Mouse (Mus musculus) spleen, embryonic (tissue): ENCODE data around the gene Cptp.

Experiments
- CTCF ChIA-PET: fragments of 350-600 bp; sonication (Branson Sonifier 250); formaldehyde crosslinking; loops from one replicate; lab custom pipeline; 2022; lab: Charles Lee

Gene Cptp

GRCm38 (mm10) chr4:155869317-155870033 is at the start of gene Cptp, which contains the start of gene Ints11:
Gene Cptp, minus strand, starts transcription at chr4:155869440.
Gene Ints11, plus strand, starts transcription at chr4:155869546.
- CTCF ChIA-PET = no interaction called here

DNA sequence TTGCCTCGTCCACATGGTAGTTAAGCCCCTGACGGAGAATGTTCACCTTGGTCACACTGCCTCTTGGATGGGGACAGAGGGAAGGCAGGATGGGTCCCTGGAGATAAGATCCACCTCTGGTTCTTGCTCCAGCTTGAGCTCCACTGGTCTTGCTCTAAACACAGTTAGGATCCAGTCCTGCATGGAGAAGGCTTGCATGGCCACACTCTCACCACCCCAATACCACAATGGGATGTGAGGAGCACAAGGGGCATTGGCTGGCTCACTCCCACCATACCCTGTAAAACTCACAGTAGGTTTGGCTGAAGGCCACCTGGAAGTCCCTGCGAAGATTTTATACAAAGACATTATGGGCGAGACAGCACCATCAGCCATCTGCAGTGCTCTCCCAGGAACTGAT is 39.5 kb upstream of the Cptp start:
- CTCF ChIA-PET = no interaction called here

GRCm38 (mm10) chr4:155908281-155908680 is 39.0 kb upstream of the Cptp start:
- CTCF ChIA-PET = no interaction called here

- CTCF ChIA-PET = no interaction called here
These were observed 37.8 kb upstream of the Cptp start for GRCm38 (mm10) chr4:155907003-155907402.

DNA sequence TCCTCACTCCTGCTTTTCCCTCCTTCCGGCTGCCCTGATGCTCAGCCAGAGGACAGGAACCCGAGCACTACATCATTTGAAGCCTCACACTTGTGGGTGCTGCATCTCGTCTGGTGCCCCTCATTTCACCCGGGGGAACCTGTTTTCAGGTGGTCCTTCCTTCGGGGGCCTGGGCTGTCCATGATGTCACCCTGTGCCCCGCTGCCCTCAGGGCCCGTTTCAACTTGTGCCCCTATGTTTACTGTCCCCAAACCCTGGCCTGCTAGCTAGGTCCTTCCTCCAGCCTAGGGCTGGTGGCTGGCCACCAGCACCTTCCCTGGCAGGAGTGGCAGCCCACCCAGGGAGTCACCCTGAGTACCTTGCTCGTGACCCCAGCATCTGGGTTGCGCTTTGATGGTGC is 36.9 kb upstream of the Cptp start:
- CTCF ChIA-PET = no interaction called here

DNA sequence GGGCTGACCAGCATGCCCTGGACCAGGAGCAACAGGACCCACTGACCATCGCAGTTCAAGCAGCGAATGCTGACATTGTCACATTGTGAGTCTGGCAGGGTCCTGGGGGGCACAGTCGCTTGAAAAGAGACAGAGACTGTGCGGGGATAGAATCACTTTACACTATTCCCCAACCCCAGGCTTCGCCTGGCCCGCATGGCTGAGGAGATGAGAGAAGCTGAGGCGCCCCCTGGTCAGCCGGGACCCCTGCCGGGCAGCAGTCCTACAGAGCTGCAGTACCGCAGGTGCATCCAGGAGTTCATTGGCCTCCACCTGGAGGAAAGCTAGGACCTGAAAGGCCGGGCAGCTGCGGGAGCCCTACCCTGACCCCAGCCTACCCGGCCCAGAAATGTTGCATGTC is 36.4 kb upstream of the Cptp start:
- CTCF ChIA-PET = no interaction called here

DNA sequence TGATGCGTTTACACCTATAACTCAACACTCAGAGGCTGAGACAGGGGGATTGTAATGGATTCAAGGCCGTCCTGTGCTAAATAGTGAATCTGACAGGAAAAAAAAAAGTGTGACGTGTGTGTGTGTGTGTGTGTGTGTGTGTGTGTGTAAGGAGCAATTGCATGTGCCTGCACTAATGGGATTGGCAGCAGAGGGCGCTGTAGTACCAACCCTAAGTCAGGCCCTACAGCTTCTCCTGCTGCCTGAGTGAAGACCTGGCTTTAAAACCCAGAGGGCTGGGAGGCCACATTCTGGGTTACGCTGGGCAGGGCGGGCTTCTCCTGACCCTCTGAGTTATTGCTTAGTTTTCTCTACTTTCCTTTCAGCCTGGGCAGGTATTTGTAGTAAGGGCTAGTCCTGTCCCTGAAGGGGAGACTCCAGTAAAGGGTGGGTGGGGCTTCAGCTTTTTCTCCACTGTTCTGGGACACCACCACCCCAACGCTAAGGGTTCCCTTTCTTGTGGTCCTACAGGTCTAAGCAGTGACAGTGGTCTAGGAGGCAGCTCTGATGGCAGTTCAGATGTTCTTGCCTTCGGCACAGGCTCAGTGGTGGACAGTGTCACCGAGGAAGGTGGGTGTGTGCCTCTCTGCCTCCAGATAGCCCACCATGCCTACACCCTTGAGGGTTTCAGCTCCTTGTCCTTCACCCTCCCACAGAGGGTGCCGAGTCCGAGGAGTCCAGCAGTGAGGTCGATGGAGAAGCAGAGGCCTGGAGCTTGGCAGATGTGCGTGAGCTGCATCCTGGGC is 35.3 kb upstream of the Cptp start:
- CTCF ChIA-PET = interaction anchor here (0.5 kb wide), 1 partner anchor 49 kb away, joined by 4 read pairs; no protein-coding TSS in a partner anchor

DNA sequence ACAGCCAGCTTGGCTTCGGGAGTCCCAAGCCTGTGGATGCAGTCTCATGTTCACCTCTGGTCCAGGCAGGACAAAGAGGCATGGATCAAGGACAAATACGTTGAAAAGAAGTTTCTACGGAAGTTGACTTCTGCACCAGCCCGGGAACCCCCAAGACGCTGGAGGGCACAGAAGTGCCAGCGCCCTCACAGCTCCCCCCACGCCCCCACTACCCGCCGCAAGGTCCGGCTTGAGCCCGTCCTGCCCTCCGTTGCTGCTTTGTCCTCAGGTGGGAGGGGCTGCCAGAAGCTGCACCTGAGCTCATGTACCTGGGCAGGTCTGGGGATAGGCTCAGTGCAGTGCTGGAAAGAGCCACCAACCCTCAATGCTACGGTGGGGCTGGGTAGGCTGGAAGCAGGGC is 34.0 kb upstream of the Cptp start:
- CTCF ChIA-PET = no interaction called here

- CTCF ChIA-PET = no interaction called here
These were observed 32.0 kb upstream of the Cptp start for GRCm38 (mm10) chr4:155901205-155901604.

GRCm38 (mm10) chr4:155899355-155899754 is 30.1 kb upstream of the Cptp start:
- CTCF ChIA-PET = no interaction called here

DNA sequence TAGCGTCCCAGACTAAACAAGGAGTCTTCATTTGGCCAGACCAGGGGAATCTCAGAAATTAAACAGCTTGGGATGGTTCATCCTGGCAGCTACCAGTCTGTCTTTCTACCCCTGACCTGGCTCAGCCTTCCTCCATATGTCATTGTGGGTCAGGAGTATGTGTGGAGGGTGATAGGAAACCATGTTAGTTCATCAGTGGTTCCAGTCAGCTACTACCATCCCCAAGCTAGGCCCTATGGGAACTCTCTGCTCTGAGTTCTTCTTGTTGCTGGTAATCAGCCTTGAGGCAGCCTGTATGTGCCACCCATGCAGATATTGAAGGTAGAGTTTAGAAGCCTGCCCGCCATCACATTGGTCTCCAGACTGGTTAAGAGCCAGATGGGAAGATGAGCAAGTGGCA is 29.1 kb upstream of the Cptp start:
- CTCF ChIA-PET = no interaction called here

DNA sequence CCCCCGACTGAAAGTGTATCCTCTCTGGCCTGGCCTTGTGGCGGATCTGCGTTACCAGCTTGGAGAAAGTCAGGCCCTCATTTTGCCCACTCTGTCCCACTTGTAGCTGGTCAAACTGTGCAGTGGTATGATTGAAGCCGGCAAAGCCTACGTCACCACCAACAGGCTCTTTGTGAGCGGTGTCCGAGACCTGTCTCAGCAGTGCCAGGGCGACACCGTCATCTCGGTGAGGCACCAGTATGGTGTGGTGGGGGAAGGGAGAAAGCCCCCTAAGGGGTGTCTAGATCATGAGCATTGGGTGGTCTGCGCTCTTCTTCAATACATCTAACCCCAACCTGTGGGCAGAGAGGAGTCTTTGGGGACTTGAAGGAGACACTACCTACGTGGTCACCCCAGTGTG is 27.2 kb upstream of the Cptp start:
- CTCF ChIA-PET = no interaction called here

GRCm38 (mm10) chr4:155895826-155896225 is 26.6 kb upstream of the Cptp start:
- CTCF ChIA-PET = no interaction called here

DNA sequence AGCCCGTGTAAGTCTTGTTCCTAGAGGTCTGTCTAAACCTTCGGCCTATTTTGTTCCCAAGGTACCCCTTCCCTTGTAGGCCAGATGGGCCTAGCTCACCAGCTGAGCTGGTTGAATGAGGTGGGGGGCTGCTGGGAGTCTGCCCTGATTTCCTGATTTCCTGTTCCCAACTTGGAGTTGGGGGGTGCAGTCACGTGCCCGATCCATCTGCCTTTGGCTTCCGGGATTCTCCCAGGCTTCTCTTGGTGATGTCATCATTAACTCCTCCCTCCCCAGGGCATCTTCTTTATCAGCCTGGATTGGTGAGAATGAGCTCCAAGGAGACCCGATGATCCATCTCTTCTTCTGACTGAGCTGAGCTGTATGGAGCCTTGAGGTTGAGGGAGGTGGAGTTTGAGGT is 26.0 kb upstream of the Cptp start:
- CTCF ChIA-PET = interaction anchor here (0.6 kb wide), 1 partner anchor 75 kb away, joined by 4 read pairs; no protein-coding TSS in a partner anchor

- CTCF ChIA-PET = interaction anchor here (0.6 kb wide), 1 partner anchor 74 kb away, joined by 4 read pairs; no protein-coding TSS in a partner anchor
These were observed 25.2 kb upstream of the Cptp start for GRCm38 (mm10) chr4:155894311-155894881.

DNA sequence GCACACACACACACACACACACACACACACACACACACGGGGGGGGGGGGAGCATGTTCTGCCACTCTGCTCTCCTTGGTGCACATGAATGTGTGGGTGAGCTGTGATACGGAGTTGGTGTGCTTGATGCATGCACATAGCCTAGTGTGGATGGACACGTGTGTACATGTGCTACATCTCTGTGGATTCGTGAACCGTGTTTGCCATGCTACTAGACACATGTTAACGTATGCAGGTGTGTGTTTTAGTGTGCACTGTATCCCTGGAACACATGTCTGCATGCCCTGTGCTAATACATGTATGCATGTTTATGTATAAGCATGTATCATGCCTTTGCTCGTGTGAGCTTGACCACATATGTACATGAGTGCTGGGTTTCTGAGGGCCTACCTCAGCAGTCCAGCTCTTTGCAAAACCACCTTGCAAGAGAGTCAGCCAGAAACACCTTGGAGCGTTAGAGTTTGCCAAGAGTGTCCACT is 24.0 kb upstream of the Cptp start:
- CTCF ChIA-PET = no interaction called here

DNA sequence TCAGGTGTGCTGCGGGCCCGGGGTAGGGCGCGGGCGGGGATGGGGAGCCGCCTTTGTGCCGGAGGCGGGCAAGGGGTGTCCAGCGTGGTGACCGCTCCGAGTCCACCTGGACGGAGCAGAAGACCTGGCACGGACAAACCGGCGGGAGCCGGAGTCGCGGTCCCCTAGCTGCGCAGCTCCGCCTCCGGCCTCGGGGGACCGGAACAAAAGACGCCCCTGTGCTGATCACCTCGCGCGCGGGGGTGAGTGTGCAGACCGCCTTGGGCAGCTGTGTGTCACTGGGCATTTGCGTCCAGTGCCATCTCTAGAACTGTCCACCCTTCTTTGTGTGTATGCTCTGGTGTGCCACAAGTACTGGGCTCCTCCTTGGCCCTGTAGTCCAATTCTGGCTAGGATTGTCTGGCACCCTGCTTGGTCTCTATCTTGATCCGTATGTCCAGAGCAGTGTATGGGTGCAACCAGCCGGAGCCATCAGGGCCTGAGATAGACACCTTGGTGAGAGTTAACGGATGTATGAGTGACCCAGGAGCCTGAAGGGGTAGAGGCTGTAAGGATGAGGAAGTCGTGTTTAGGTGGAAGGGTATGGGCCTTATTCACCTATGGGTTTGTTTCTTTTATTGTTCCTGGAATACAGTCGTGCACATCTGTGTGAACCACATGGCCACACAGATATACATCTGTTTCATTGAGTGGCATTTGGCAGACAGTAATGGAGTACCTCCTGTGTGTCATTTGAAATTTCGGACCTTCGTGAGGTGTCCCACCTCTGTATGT is 23.4 kb upstream of the Cptp start:
- CTCF ChIA-PET = no interaction called here

DNA sequence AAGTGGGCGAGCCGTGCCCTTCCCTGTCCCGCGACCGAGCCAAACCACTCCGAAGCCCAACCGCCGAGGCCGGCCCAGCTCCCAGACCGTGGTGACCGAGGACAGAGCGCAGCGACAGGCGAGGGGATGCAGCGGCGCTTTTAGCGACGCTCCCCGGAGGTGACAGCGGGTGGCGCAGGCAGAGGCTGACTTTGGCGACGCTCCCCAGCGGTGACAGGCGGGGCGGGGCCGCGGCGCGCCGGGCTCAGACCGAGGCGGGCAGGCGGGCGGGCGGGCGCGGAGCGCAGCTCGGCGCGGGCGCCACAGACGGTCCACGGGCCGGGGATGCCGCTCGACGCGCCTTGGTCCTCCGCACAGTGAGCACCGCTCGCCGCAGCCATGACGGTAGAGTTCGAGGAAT is 22.8 kb upstream of the Cptp start:
- CTCF ChIA-PET = no interaction called here

GRCm38 (mm10) chr4:155891551-155892001 is 22.3 kb upstream of the Cptp start, which contains the start of the genes Pusl1 and Acap3:
Gene Pusl1, minus strand, starts transcription at chr4:155891781.
Gene Acap3, plus strand, starts transcription at chr4:155891822.
- CTCF ChIA-PET = no interaction called here

DNA sequence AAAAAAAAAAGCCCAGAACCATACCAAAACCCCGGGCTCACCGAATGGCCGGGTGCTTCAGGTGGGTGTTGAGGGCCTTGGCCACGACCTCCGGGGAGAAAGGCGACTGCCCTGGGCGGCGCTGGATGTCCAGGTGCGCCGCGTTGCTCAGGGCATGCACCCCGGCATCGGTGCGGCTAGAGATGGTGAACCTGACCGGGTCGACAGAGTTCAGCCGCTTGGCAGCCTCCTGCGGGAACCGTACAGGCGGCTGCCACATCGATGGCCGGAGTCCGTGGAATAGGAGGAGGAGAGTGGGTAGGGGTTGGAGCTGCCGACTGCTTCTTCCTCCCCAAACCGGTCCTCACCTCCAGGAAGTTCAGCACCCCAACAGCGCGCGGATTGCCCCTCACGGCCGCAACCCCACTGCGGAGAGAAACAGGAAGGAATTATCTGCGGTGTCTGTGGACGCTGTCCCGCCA is 21.8 kb upstream of the Cptp start:
- CTCF ChIA-PET = no interaction called here

GRCm38 (mm10) chr4:155889316-155889715 is 20.1 kb upstream of the Cptp start:
- CTCF ChIA-PET = no interaction called here
